Mouse (Mus musculus): ENCODE data around the gene Tldc2.

The Tldc2 gene

DNA sequence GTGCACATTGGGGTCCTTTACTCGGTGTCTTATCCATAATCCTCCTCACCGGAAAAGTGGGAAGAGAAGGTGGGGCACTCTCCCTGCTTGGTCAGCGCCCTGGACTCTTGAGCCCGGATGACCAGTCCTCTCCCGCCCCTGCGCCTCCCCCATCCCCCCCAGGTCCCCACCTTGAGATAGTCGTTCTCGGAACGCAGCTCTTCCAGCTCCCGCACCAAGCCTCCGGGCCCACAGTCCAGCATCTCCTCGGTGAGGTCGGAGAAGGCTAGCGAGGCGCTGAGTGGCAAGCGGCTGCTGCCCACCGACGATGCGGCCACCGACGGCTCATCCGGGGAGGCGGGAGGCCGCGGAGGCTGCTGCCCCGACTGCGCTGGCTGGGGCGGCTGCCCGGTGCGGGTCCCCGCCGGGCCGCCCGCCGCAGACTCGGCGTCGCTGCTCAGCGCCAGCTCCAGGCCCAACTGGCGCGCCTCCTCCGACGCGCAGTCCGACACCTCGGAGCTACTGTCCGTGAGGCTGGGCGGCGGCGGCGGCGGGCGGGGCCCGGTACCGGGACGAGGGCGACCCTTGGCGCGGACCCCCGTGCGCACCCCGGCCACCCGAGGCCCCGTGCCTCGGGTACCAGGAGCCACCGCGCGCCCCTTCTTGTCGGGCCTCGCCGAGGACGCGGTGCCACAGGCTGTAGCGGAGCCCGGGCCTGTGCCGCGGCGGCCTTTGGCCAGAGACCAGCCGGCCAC lies 8.6 kb upstream of the Tldc2 start:
- peak; percentile 51 for DNase-seq (ENCODE audit: low read depth)

- DNase-seq (ENCODE audit: low read depth) = peak; percentile 89
Measured at GRCm38 (mm10) chr2:157078793-157079700, 7.8 kb upstream of the Tldc2 start, which contains the start of gene Soga1. Gene Soga1, minus strand, starts transcription at chr2:157079254.

DNA sequence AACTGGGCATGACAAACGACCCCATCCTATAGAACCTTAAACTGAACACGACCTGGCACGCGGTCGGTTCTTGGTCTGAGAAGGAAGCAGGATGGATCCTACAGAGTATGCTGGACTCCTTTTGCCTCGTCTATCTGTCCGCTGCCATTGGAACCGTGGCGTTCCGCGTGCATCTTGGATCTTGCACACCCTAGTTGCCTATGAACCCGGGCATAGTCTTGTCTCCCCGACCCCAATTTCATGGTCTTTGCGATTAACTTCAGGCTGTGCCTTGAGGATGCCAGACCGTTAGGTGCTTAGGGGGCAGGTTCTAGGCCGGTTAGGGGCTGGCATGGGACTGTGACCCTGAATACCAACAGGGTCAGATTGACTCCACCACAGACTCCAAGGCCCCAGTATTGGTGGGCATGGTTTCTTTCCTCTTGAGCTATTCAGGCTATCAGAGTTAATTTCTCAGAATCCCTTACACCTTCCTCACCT lies 7.1 kb upstream of the Tldc2 start:
- DNase-seq (ENCODE audit: low read depth) = no peak

GRCm38 (mm10) chr2:157081331-157081730 lies 5.5 kb upstream of the Tldc2 start:
- DNase-seq (ENCODE audit: low read depth) = no peak

DNA sequence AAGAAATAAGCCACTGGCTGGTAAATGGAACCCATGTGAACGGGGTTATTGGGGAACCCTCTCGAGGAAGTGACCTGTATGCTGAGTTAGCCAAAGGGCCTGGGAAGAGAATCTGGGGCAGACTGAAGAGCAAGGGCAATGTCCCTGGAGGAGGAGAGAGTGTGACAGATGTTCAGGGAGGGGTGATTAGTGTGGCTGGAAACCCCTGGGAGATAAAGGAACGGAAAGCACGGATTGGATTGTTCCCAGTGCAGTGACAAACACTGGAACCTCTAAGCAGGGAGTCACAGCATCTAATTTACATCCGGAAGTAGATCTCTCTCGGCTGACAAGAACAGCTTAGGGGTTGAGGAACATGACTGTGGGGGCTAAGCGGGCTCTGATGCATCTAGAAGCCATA lies 4.9 kb upstream of the Tldc2 start:
- no peak for DNase-seq (ENCODE audit: low read depth)

- no peak for DNase-seq (ENCODE audit: low read depth)
Measured at GRCm38 (mm10) chr2:157084831-157085585, 1.8 kb upstream of the Tldc2 start.

- DNase-seq (ENCODE audit: low read depth) = no peak
Measured at GRCm38 (mm10) chr2:157087536-157088317, 872 bp downstream of the Tldc2 start.

DNA sequence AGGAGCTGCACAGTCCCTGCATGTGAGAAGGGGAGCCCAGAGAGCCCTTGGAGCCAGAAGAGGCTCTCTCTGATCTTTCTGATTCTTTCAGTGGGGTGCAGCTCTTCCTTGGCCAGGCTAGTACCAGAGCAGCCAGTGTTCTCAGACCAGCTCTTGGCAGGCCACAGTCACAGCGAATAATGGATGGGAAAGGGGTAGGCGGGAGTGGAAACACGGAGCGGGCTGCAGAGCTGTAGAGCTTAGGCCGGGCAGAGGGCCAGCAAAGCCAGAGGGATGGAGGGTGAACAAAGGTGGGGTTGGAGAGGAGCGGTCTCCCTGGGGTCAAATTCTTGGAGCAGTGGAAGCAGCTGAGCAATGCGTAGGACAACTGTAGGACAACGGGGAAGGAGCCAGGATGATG lies 5.2 kb downstream of the Tldc2 start:
- DNase-seq (ENCODE audit: low read depth) = peak; percentile 44

- DNase-seq (ENCODE audit: low read depth) = peak; percentile 84
Measured at GRCm38 (mm10) chr2:157095005-157095755, 8.3 kb downstream of the Tldc2 start.

GRCm38 (mm10) chr2:157099532-157100318 lies 12.9 kb downstream of the Tldc2 start:
- DNase-seq (ENCODE audit: low read depth) = peak; percentile 26

DNA sequence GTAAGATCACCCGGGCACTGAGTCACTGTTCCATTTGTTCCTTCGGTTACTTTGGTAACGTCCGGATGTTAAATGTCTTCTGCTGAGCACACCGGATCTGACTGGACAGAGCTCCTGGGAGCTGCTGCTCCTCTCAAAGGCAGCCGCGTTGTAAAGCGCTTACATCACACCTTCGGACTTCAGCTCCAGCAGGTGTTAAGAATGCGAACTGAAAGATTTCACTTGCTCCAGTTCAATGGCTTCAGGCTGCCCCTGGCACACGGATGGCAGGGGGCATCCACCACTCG lies 13.4 kb downstream of the Tldc2 start:
- DNase-seq (ENCODE audit: low read depth) = no peak

- DNase-seq (ENCODE audit: low read depth) = no peak
Measured at GRCm38 (mm10) chr2:157101650-157102049, 14.8 kb downstream of the Tldc2 start.

GRCm38 (mm10) chr2:157102256-157102655 lies 15.4 kb downstream of the Tldc2 start:
- DNase-seq (ENCODE audit: low read depth) = no peak

GRCm38 (mm10) chr2:157104454-157104853 lies 17.6 kb downstream of the Tldc2 start:
- DNase-seq (ENCODE audit: low read depth) = no peak

DNA sequence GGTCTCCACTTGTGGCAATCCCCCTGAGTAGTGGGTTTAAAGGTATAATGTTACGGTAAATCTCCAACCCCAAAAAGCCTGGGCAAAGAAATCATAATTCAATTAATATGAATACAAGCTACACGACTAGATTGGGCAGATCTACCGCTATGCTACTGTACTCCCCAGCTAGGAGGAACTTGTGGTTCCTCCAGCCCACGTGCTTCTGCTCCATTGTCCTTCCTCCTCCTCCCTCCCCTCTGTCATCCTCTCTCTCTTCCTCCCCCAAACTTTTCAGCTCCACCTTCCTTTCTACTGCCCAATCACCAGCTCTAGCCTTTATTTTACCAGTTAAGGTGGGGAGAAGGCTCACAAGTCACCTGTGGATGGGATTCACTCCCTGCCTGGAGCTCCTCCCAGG lies 21.4 kb downstream of the Tldc2 start:
- no peak for DNase-seq (ENCODE audit: low read depth)

GRCm38 (mm10) chr2:157116964-157117363 lies 30.1 kb downstream of the Tldc2 start:
- DNase-seq (ENCODE audit: low read depth) = peak; percentile 76

DNA sequence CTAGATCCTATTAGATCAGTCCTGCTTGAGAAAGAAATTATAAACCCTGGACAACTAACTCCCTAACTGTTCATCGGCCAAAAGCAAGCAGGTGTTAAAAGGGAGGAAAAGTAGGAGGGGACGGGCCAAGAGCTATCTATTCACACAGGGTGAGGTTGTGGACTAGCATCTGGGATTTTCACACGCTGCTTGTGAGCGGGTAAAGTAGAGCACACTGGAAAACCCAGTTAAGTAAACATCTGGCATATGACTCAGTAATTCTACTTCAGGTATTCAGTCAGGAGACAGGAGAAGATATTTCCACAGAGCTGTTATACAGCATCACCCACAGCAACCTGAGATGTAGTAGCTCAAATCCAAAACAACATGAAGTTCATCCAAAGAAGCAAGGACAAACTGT lies 31.7 kb downstream of the Tldc2 start:
- no peak for DNase-seq (ENCODE audit: low read depth)

DNA sequence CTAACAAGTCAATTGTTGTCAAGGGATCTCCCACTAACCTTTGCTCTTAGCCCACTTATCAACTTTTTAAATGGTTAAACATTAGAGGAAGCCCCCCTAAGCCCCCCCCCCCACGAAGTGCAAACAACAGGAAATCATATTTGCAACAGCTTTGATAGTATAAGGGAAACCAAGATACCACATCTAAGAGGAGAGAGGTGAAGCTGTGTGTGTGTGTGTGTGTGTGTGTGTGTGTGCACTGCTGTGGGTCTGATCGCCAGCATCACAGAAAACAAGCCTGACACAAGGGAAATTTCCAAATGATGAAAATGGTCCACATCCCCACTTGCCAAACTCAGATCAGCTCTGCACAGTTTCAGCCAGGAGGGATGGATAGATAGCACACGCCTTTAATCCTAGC lies 32.2 kb downstream of the Tldc2 start:
- no peak for DNase-seq (ENCODE audit: low read depth)

- no peak for DNase-seq (ENCODE audit: low read depth)
Measured at GRCm38 (mm10) chr2:157121766-157122165, 34.9 kb downstream of the Tldc2 start.

GRCm38 (mm10) chr2:157125246-157125645 lies 38.4 kb downstream of the Tldc2 start:
- no peak for DNase-seq (ENCODE audit: low read depth)

All from NIH3T3 (cell line).